Mouse (Mus musculus): Measurements from ENCODE around the gene Gpatch3. TPM values are rescaled to one million over a fixed set of nuclear protein-coding genes. Genes with fewer than 3 reads are reported as not detected.

The Gpatch3 gene
- total and polyA plus RNA-seq, 2 experiments, result 3.8 to 4.3 TPM

DNA sequence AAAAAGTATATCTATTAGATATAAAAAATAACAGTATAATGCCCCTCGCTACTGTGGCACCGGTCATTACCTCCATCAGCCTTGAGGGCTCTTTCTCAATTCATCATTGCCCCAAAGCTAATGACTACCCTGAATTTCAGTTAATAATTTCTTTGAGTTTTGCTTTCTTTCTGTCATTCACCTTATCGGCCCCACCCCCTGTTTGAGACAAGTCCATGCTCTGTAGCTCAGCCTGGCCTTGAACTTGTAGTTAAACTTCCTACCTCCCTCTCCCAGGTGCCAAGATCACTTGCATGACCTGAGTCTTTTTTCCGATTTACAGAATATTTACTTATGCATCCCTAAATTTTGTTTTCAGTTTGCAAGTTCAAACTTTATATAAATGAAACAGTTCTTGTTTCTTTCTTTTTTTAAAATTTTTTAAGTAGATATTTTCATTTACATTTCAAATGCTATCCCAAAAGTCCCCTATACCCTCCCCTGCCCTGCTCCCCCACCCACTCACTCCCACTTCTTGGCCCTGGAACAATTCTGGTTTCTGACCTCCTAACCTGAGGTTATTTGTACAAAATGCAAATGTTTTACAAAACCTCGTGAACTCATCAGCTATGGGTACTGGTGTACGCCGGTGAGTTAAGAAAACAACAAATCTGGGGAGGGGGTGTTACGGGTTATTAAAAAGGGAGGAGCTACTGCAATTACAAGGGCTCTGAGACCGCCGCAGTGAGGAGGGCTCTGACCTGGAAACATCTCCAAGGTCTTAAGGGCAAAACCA lies 5.1 kb upstream of the Gpatch3 start:
- no peaks in the 10 kb centered on the region for H3K36me3 ChIP-seq (ENCODE audit: control insufficient read depth, insufficient read depth, low read length)
- H3K4me1 ChIP-seq (ENCODE audit: control insufficient read depth, insufficient read depth, low read length), result peaks cover 8% of the 10 kb centered on the region; the same call in 1 of the 2 replicates
- WGBS, result 20% methylated on average over 10 of the region's 10 CpGs
- TF ChIP-seq CTCF (IDR thresholded peaks at IDR 0.05; ENCODE audit: low read depth, low read length) (no peak), POLR2A (IDR thresholded peaks at IDR 0.05; ENCODE audit: extremely low read depth, insufficient read depth, low read length) (no peak)
- H3K27ac ChIP-seq (replicated peaks; ENCODE audit: insufficient read depth, low read depth, low read length), result peak overlapping the region; percentile 94
- no peaks in the 10 kb centered on the region for H3K27me3 ChIP-seq (ENCODE audit: control insufficient read depth, insufficient read depth, low read length)
- peak overlapping the region; percentile 59 for H3K9ac ChIP-seq (ENCODE audit: low read depth, low read length)
- no peaks in the 10 kb centered on the region for H3K79me2 ChIP-seq (ENCODE audit: control insufficient read depth, insufficient read depth, low read length)
- DNase-seq (ENCODE audit: extremely low read depth, low read depth, low spot score), result peak; percentile 99
- no peak overlapping the region for H3K4me3 ChIP-seq (ENCODE audit: insufficient read depth, low read depth, low read length)

DNA sequence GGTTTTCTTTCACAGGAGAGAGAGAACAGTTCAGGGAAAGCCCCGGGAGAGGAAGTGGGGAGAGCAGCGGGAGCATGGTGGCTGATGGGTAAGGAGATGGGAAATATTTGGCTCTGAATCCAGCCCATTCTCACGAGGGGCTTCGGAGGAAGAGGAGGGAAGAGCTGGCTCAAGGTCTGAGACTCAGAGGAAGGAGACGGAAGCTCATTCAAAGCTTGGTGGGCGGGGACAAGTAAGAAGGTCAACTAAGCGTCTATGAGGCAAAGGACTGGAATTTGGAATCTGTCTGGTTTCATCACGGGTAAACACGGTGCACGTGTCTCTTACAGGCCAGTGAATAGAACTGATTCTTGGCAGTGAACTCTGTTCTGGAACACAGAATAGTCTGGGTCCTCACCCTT lies 4.5 kb upstream of the Gpatch3 start:
- Histone ChIP-seq H3K27me3 (ENCODE audit: control insufficient read depth, insufficient read depth, low read length) (no peaks in the 10 kb centered on the region), H3K79me2 (ENCODE audit: control insufficient read depth, insufficient read depth, low read length) (peaks cover 4% of the 10 kb centered on the region; the same call in 1 of the 2 replicates), H3K27ac (replicated peaks; ENCODE audit: insufficient read depth, low read depth, low read length) (peak overlapping the region; percentile 94), H3K4me3 (ENCODE audit: insufficient read depth, low read depth, low read length) (no peak overlapping the region; the same call in 1 of the 2 replicates), H3K36me3 (ENCODE audit: control insufficient read depth, insufficient read depth, low read length) (no peaks in the 10 kb centered on the region), H3K4me1 (ENCODE audit: control insufficient read depth, insufficient read depth, low read length) (peaks cover 9% of the 10 kb centered on the region; the same call in 1 of the 2 replicates), H3K9ac (ENCODE audit: low read depth, low read length) (peak overlapping the region; percentile 59)
- peak; percentile 100 for DNase-seq (ENCODE audit: extremely low read depth, low read depth, low spot score)
- no peak for TF ChIP-seq POLR2A (IDR thresholded peaks at IDR 0.05; ENCODE audit: extremely low read depth, insufficient read depth, low read length)
- no peak for TF ChIP-seq CTCF (IDR thresholded peaks at IDR 0.05; ENCODE audit: low read depth, low read length)
- WGBS, result 6% methylated on average over 10 of the region's 10 CpGs

DNA sequence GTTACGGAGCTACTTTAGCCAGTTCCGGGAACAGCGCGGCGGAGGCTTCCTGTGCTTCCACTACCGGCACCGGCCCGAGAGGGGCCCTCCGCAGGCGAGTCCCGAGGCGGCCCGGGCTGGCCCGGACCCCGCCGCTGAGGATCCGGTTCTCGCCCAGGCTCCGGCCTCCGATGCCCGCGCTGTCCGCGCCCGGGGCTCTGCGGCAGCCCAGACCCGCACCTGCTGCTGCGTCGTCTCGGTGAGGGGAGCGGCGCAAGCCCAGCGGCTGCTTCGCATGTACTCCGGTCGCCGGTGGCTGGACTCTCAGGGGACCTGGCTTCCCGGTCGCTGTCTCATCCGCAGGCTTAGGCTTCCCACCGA lies 278 bp downstream of the Gpatch3 start:
- Histone ChIP-seq H3K4me1 (ENCODE audit: control insufficient read depth, insufficient read depth, low read length) (peaks cover 8% of the 10 kb centered on the region), H3K79me2 (ENCODE audit: control insufficient read depth, insufficient read depth, low read length) (peaks cover 7% of the 10 kb centered on the region; the same call in 1 of the 2 replicates), H3K27ac (replicated peaks; ENCODE audit: insufficient read depth, low read depth, low read length) (0 out of 2 replicates have a peak overlapping the region, but pooled peaks have one; percentile 19), H3K27me3 (ENCODE audit: control insufficient read depth, insufficient read depth, low read length) (no peaks in the 10 kb centered on the region), H3K36me3 (ENCODE audit: control insufficient read depth, insufficient read depth, low read length) (no peaks in the 10 kb centered on the region; the same call in 1 of the 2 replicates), H3K9ac (ENCODE audit: low read depth, low read length) (peak overlapping the region; percentile 75), H3K4me3 (ENCODE audit: insufficient read depth, low read depth, low read length) (peak overlapping the region; percentile 79)
- TF ChIP-seq POLR2A (IDR thresholded peaks at IDR 0.05; ENCODE audit: extremely low read depth, insufficient read depth, low read length) (no peak), CTCF (IDR thresholded peaks at IDR 0.05; ENCODE audit: low read depth, low read length) (no peak)
- DNase-seq (ENCODE audit: extremely low read depth, low read depth, low spot score), result no peak
- WGBS, result under 1% methylated on average over 41 of the region's 41 CpGs

DNA sequence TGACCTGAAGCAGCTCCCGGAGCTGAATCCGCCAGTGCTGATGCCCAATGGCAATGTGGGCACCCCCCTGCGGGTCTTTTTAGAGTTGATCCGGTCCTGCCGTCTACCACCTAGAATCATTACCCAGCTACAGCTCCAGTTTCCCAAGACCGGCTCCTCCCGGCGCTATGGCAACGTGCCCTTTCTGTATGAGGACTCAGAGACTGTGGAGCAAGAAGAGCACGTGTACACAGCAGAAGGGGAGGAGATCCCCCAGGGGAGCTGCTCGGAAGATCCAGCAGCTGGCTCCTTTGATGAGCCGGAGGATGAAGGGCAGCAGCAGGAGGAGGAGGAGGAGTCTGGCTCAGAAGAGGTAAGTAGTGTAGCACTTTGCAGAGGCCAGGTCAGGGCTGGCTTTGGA lies 3.4 kb downstream of the Gpatch3 start:
- TF ChIP-seq POLR2A (IDR thresholded peaks at IDR 0.05; ENCODE audit: extremely low read depth, insufficient read depth, low read length) (no peak), CTCF (IDR thresholded peaks at IDR 0.05; ENCODE audit: low read depth, low read length) (no peak)
- Histone ChIP-seq H3K27me3 (ENCODE audit: control insufficient read depth, insufficient read depth, low read length) (no peaks in the 10 kb centered on the region), H3K4me3 (ENCODE audit: insufficient read depth, low read depth, low read length) (no peak overlapping the region), H3K27ac (replicated peaks; ENCODE audit: insufficient read depth, low read depth, low read length) (no peak overlapping the region), H3K79me2 (ENCODE audit: control insufficient read depth, insufficient read depth, low read length) (peaks cover 7% of the 10 kb centered on the region; the same call in 1 of the 2 replicates), H3K36me3 (ENCODE audit: control insufficient read depth, insufficient read depth, low read length) (peaks cover 2% of the 10 kb centered on the region; the same call in 1 of the 2 replicates), H3K9ac (ENCODE audit: low read depth, low read length) (no peak overlapping the region), H3K4me1 (ENCODE audit: control insufficient read depth, insufficient read depth, low read length) (peaks cover 2% of the 10 kb centered on the region)
- no peak for DNase-seq (ENCODE audit: extremely low read depth, low read depth, low spot score)
- 86% methylated on average over 12 of the region's 12 CpGs for WGBS

DNA sequence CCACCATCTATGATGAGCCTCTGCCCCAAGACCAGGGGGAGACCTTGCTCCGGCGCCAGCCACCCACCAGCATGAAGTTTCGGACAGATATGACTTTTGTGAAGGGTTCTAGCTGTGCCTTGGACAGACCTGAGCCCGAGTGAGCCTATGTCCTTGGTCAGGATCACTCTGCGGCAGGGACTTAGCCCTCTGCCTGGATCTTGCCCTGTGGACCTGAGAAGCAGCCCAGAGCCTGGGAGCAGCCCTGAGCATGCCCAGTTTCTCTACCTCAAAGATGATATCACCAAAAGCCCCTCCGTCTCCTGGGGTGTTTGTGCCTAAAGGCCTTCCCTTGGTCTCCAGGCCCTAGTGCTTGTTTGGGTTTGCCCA lies 9.1 kb downstream of the Gpatch3 start:
- Histone ChIP-seq H3K4me1 (ENCODE audit: control insufficient read depth, insufficient read depth, low read length) (peaks cover 3% of the 10 kb centered on the region), H3K36me3 (ENCODE audit: control insufficient read depth, insufficient read depth, low read length) (peaks cover 3% of the 10 kb centered on the region; the same call in 1 of the 2 replicates), H3K27ac (replicated peaks; ENCODE audit: insufficient read depth, low read depth, low read length) (peak overlapping the region; percentile 62), H3K4me3 (ENCODE audit: insufficient read depth, low read depth, low read length) (peak overlapping the region; percentile 84), H3K9ac (ENCODE audit: low read depth, low read length) (peak overlapping the region; percentile 77), H3K27me3 (ENCODE audit: control insufficient read depth, insufficient read depth, low read length) (no peaks in the 10 kb centered on the region), H3K79me2 (ENCODE audit: control insufficient read depth, insufficient read depth, low read length) (peaks cover 5% of the 10 kb centered on the region; the same call in 1 of the 2 replicates)
- WGBS, result 42% methylated on average over 6 of the region's 6 CpGs
- DNase-seq (ENCODE audit: extremely low read depth, low read depth, low spot score), result peak; percentile 58
- no peak for TF ChIP-seq POLR2A (IDR thresholded peaks at IDR 0.05; ENCODE audit: extremely low read depth, insufficient read depth, low read length)
- TF ChIP-seq CTCF (IDR thresholded peaks at IDR 0.05; ENCODE audit: low read depth, low read length), result no peak
